Mouse (Mus musculus) heart, adult 2 months (tissue): Measurements from ENCODE around the gene Klkb1. TPM values are rescaled to one million over a fixed set of nuclear protein-coding genes. Genes with fewer than 3 reads are reported as not detected.

ENCODE experiments used
- DNase-seq, 2 experiments: peaks; one replicate each; pipeline ENCODE4 v3.0.0; 2021
- H3K27ac ChIP-seq: fragments of 200-600 bp; 2 replicates; pipeline ENCODE4 v1.8.1; 2022
- H3K27me3 ChIP-seq: fragments of 200-500 bp; 2 replicates; pipeline ENCODE4 v1.6.1; 2012; ENCODE audit warnings: mild to moderate bottlenecking, low read length, inconsistent platforms, mixed read lengths; ENCODE audit not compliant: control insufficient read depth, insufficient read depth
- H3K36me3 ChIP-seq: fragments of 200-500 bp; 2 replicates; pipeline ENCODE4 v1.6.1; 2012; ENCODE audit warnings: low read length, inconsistent platforms; ENCODE audit not compliant: control insufficient read depth, insufficient read depth
- H3K4me1 ChIP-seq: fragments of 200-500 bp; 2 replicates; pipeline ENCODE4 v1.6.1; 2011; ENCODE audit warnings: low read length; ENCODE audit not compliant: control insufficient read depth, insufficient read depth
- H3K4me3 ChIP-seq: fragments of 200-600 bp; 2 replicates; pipeline ENCODE4 v1.8.1; 2022
- H3K79me2 ChIP-seq: fragments of 200-500 bp; replicated peaks from 2 replicates; pipeline ENCODE4 v1.6.1; 2012; ENCODE audit warnings: mild to moderate bottlenecking, inconsistent platforms, low read length, moderate library complexity, mixed read lengths; ENCODE audit not compliant: control insufficient read depth, insufficient read depth
- H3K9ac ChIP-seq: fragments of 200-500 bp; 2 replicates; pipeline ENCODE4 v1.6.1; 2012; ENCODE audit warnings: low read depth, mild to moderate bottlenecking, control low read depth, inconsistent platforms, low read length, mixed read lengths
- CTCF ChIP-seq: fragments of 200-600 bp; IDR thresholded peaks from 2 replicates; pipeline ENCODE4 v1.8.1; 2022; ENCODE audit warnings: antibody characterized with exemption, mild to moderate bottlenecking, moderate library complexity
- EP300 ChIP-seq: fragments of 200-500 bp; IDR thresholded peaks from 2 replicates; pipeline ENCODE4 v1.6.1; 2011; ENCODE audit warnings: low read depth, low read length, control low read depth; ENCODE audit not compliant: insufficient read depth
- POLR2A ChIP-seq: fragments of 200-500 bp; IDR thresholded peaks from 2 replicates; pipeline ENCODE4 v1.6.1; 2011; ENCODE audit warnings: mild to moderate bottlenecking, low read depth, low read length, control low read depth; ENCODE audit not compliant: insufficient read depth
- WGBS: fragments of 180-500 bp; shearing (Covaris S2); methylation state at CpG from one replicate; pipeline ENCODE4 v1.1.7; 2018; 5-methylcytosine and 5-hydroxymethylcytosine counted together
- intact Hi-C: fragments of 180-260 bp; cut with DNase I; formaldehyde crosslinking; loops from one replicate; pipeline ENCODE4 v1.15.1; 2025
- polyA plus RNA-seq: library from polyadenylated mRNA; depleted of rRNA; stranded (reverse); fragments of >200 nt; gene quantifications from 2 replicates; pipeline ENCODE4 v1.2.3, GENCODE M21; 2012
- total RNA-seq, 2 experiments: library from RNA; stranded (reverse); gene quantifications; 2 replicates each; pipeline ENCODE4 v1.2.3; 2021

The Klkb1 gene
- total and polyA plus RNA-seq, 3 experiments, result 0.04 TPM; not detected in 2

DNA sequence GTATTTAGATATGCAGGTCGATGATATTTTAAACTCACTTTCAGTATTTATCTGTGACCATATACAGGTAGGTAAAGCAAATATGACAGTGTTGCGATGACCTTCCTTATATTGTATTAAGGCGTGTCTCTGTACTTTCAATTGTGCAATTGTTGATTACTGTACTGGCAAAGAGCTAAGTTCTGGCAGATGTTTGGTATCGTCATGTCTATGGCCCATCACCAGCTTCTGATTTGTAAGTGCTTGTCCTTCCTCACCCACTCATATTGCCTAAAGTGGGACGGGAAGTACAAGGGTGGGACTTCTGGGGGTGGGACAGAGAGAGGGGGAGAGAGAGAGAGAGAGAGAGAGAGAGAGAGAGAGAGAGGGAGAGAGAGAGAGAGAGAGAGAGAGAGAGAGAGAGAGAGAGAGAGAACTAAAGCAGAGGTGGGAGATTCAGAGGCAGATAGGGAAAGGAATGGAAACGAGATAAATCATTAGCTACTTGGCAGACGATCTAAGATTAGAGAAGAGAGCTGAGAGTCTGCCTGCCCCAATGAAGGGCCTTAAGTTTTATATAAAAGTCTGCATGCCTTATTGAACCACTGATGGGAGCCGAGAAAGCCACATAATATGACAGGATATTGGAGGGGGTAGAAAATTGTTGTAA, 40.3 kb downstream of the Klkb1 start:
- Histone ChIP-seq H3K27me3 (no peaks in the 10 kb centered on the region), H3K27ac (no peak overlapping the region), H3K9ac (no peak overlapping the region), H3K4me1 (no peaks in the 10 kb centered on the region), H3K4me3 (no peak overlapping the region), H3K79me2 (no peaks in the 10 kb centered on the region), H3K36me3 (no peaks in the 10 kb centered on the region)
- no peak for DNase-seq
- intact Hi-C loops, result no loop called here
- 63% methylated on average over 8 of the region's 8 CpGs for WGBS
- no peak for TF ChIP-seq POLR2A

DNA sequence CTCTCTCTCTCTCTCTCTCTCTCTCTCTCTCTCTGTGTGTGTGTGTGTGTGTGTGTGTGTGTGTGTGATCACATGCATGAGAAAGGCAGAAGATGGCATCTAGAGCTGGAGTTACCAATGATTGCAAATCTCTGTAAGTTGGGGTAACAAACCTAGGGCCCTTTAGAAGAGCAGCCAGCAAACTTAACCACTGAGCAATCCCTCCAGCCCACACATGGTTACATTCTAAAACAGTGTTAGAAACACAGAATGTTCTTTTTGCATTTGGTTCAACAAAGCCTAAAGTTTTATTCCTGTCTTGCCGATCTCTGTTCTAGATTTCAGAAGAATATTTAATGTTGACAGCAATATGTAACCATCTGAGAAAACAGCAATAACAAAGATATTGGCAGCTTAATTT, 41.1 kb downstream of the Klkb1 start:
- intact Hi-C loops, result no loop called here
- no peak for TF ChIP-seq POLR2A
- WGBS, result 89% methylated on average over 1 of the region's 1 CpGs
- no peak for DNase-seq
- Histone ChIP-seq H3K4me1 (no peaks in the 10 kb centered on the region), H3K9ac (no peak overlapping the region), H3K4me3 (no peak overlapping the region), H3K36me3 (no peaks in the 10 kb centered on the region), H3K27ac (no peak overlapping the region), H3K27me3 (no peaks in the 10 kb centered on the region), H3K79me2 (no peaks in the 10 kb centered on the region)

DNA sequence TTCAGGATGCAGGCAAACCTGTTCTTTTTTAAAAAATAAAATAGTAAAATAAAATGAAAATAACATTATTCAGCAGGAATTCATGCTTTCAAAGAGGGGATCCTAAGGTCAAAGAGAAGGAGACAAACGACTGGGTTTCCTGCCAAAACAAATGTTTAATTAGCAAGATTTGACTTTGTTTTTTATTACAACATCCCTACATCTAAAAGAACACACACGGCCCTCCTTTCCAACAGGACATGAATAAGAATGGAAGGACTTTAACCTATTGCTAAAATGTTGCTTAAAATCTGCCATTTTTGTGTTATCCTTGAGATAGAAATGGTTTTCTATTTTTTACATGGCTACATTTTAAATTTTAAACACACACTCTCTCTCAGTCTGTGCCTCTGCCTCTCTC, 41.5 kb downstream of the Klkb1 start:
- no peaks in the 10 kb centered on the region for H3K27me3 ChIP-seq
- H3K36me3 ChIP-seq, result no peaks in the 10 kb centered on the region
- intact Hi-C loops, result no loop called here
- no peak overlapping the region for H3K9ac ChIP-seq
- no peak overlapping the region for H3K27ac ChIP-seq
- TF ChIP-seq POLR2A (no peak), EP300 (no peak), CTCF (no peak)
- 31% methylated on average over 2 of the region's 2 CpGs for WGBS
- no peak for DNase-seq
- H3K79me2 ChIP-seq, result no peaks in the 10 kb centered on the region
- H3K4me3 ChIP-seq, result no peak overlapping the region
- H3K4me1 ChIP-seq, result no peaks in the 10 kb centered on the region

DNA sequence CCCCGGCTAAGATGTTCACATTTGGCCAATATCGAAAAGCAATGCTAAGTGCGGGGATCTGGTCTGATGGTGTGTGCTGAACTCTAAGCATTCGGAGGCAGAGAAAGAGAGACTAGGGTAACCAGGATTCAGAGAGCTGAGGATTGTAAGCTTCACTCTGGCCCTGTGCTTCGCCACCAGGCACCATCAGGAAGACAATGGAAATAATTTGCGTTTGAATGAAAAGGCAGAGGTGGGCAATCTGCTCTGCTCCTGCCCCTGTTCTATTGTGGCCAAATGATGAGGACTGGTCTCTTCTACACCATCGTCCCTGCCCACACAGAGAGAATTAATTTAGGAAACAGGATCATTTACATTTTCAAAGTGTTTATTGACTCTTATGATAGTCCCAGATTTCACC, 48.4 kb downstream of the Klkb1 start:
- 66% methylated on average over 7 of the region's 7 CpGs for WGBS
- TF ChIP-seq CTCF, result no peak
- no peak for TF ChIP-seq POLR2A
- TF ChIP-seq EP300, result no peak
- H3K36me3 ChIP-seq, result no peaks in the 10 kb centered on the region
- no peak overlapping the region for H3K27ac ChIP-seq
- intact Hi-C loops, result no loop called here
- H3K4me1 ChIP-seq, result no peaks in the 10 kb centered on the region
- H3K79me2 ChIP-seq, result no peaks in the 10 kb centered on the region
- no peaks in the 10 kb centered on the region for H3K27me3 ChIP-seq
- no peak overlapping the region for H3K9ac ChIP-seq
- H3K4me3 ChIP-seq, result no peak overlapping the region
- DNase-seq, result no peak

DNA sequence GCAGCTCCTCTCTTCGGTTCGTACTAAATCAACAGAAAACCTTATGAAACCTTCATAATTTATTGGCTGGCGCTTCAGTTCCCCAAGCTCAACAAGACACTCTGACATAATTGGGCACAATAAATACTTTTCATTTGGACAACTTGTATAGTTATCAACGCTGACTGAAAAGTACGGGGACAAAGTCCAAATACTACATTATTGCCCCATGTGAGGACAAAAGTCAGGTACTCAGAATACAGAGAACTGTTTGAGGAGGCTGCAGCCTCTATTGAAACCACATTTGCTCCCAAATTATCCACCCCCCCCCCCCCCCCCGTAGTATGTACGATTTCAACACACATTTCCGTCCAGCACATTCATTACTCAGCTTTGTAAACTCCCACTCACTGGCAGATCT, 55.3 kb downstream of the Klkb1 start:
- WGBS, result 75% methylated on average over 8 of the region's 8 CpGs
- Histone ChIP-seq H3K27me3 (no peaks in the 10 kb centered on the region), H3K36me3 (no peaks in the 10 kb centered on the region), H3K79me2 (no peaks in the 10 kb centered on the region), H3K4me1 (no peaks in the 10 kb centered on the region), H3K4me3 (no peak overlapping the region), H3K27ac (no peak overlapping the region), H3K9ac (no peak overlapping the region)
- intact Hi-C loops, result no loop called here
- DNase-seq, result no peak
- no peak for TF ChIP-seq EP300
- TF ChIP-seq POLR2A, result no peak
- no peak for TF ChIP-seq CTCF

DNA sequence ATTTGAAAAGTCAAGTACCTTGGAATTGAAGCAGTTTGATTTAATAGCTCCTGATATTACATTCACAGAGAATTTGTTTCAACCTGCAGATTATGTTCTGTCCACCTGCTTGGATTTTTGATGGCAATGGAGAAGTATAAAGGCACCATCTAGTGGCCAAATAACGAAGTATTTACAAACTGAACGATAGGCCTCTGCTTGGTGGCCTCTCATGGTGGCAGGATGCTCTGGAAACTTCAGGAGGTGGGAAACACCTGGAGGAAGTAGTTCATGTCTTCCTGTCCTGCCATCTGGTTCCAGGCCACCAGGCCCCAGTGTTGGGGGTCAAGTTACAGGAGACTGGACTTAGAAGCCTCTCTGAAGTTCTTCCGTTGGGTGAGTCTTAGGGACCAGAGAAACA, 56.4 kb downstream of the Klkb1 start:
- no peaks in the 10 kb centered on the region for H3K79me2 ChIP-seq
- no peaks in the 10 kb centered on the region for H3K36me3 ChIP-seq
- DNase-seq, result no peak
- no peak overlapping the region for H3K27ac ChIP-seq
- H3K4me1 ChIP-seq, result no peaks in the 10 kb centered on the region
- H3K9ac ChIP-seq, result no peak overlapping the region
- TF ChIP-seq CTCF (peak; percentile 77), POLR2A (no peak)
- intact Hi-C loops, result loop anchor here (1.0 kb wide), 1 partner anchor 170 kb away; no protein-coding TSS in a partner anchor
- no peaks in the 10 kb centered on the region for H3K27me3 ChIP-seq
- 23% methylated on average over 3 of the region's 3 CpGs for WGBS
- no peak overlapping the region for H3K4me3 ChIP-seq
